Mouse (Mus musculus): ENCODE data around the gene Slc25a21.

- TF ChIP-seq CTCF (IDR thresholded peaks at IDR 0.05; ENCODE audit: extremely low read depth, insufficient read depth, insufficient read length, insufficient replicate concordance) (no peak), POLR2A (IDR thresholded peaks at IDR 0.05; ENCODE audit: low read depth, low read length) (no peak)
Measured at GRCm38 (mm10) chr12:56698191-56698980, 498.9 kb downstream of the Slc25a21 start.

Measured in spleen, adult 2 months (tissue).